Mouse (Mus musculus): ENCODE data around the gene Sytl2.

Sytl2 gene

GRCm38 (mm10) chr7:90312151-90312883 lies 10.3 kb downstream of the Sytl2 start:
- no peak for DNase-seq (ENCODE audit: low read depth)

GRCm38 (mm10) chr7:90313421-90313820 lies 11.4 kb downstream of the Sytl2 start:
- no peak for DNase-seq (ENCODE audit: low read depth)

GRCm38 (mm10) chr7:90316823-90317222 lies 14.8 kb downstream of the Sytl2 start:
- DNase-seq (ENCODE audit: low read depth) = no peak

GRCm38 (mm10) chr7:90319446-90319845 lies 17.4 kb downstream of the Sytl2 start:
- no peak for DNase-seq (ENCODE audit: low read depth)

GRCm38 (mm10) chr7:90320124-90320523 lies 18.1 kb downstream of the Sytl2 start:
- no peak for DNase-seq (ENCODE audit: low read depth)

- peak; percentile 55 for DNase-seq (ENCODE audit: low read depth)
Observed at GRCm38 (mm10) chr7:90325166-90325565, 23.1 kb downstream of the Sytl2 start.

GRCm38 (mm10) chr7:90330200-90330599 lies 28.1 kb downstream of the Sytl2 start:
- DNase-seq (ENCODE audit: low read depth) = no peak

- peak; percentile 43 for DNase-seq (ENCODE audit: low read depth)
Observed at GRCm38 (mm10) chr7:90332483-90333065, 30.5 kb downstream of the Sytl2 start.

- DNase-seq (ENCODE audit: low read depth) = no peak
Observed at GRCm38 (mm10) chr7:90334362-90334761, 32.3 kb downstream of the Sytl2 start.

GRCm38 (mm10) chr7:90334831-90335230 lies 32.8 kb downstream of the Sytl2 start:
- no peak for DNase-seq (ENCODE audit: low read depth)

- no peak for DNase-seq (ENCODE audit: low read depth)
Observed at GRCm38 (mm10) chr7:90335755-90336194, 33.7 kb downstream of the Sytl2 start.

GRCm38 (mm10) chr7:90341212-90341957 lies 39.3 kb downstream of the Sytl2 start:
- DNase-seq (ENCODE audit: low read depth) = no peak

- DNase-seq (ENCODE audit: low read depth) = no peak
Observed at GRCm38 (mm10) chr7:90344903-90345302, 42.9 kb downstream of the Sytl2 start.

- DNase-seq (ENCODE audit: low read depth) = no peak
Observed at GRCm38 (mm10) chr7:90347779-90348437, 45.9 kb downstream of the Sytl2 start.

GRCm38 (mm10) chr7:90349014-90349413 lies 47.0 kb downstream of the Sytl2 start:
- no peak for DNase-seq (ENCODE audit: low read depth)

GRCm38 (mm10) chr7:90352183-90352582 lies 50.1 kb downstream of the Sytl2 start:
- DNase-seq (ENCODE audit: low read depth) = no peak

- no peak for DNase-seq (ENCODE audit: low read depth)
Observed at GRCm38 (mm10) chr7:90353488-90354228, 51.6 kb downstream of the Sytl2 start.

- no peak for DNase-seq (ENCODE audit: low read depth)
Observed at GRCm38 (mm10) chr7:90354229-90354604, 52.2 kb downstream of the Sytl2 start.

GRCm38 (mm10) chr7:90355454-90355853 lies 53.4 kb downstream of the Sytl2 start:
- DNase-seq (ENCODE audit: low read depth) = peak; percentile 61

- no peak for DNase-seq (ENCODE audit: low read depth)
Observed at GRCm38 (mm10) chr7:90355995-90356394, 53.9 kb downstream of the Sytl2 start.

GRCm38 (mm10) chr7:90362788-90363187 lies 60.7 kb downstream of the Sytl2 start:
- DNase-seq (ENCODE audit: low read depth) = no peak
